27 mouse cellular contexts compared by ENCODE assay signal in genomic region chr8:80749091-80749490, GRCm38 (mm10). TPM values are rescaled to one million over a fixed set of nuclear protein-coding genes. Genes with fewer than 3 reads are reported as not detected.
A peak's percentile ranks its signal among the peaks of the same experiment; 100 is the strongest.
DNase-seq lines count a peak whose midpoint lies in the region; ATAC-seq and TF ChIP-seq lines count a peak whose summit lies in the region.
"Had no signal": no experiment of that assay in that cellular context is flagged by ENCODE, and none has a peak within 500 bp of the region (broad histone marks: within the 10 kb centered on the region; RNA-seq: fewer than 3 reads in every experiment).

No protein-coding gene starts in this region.

- no peaks in the 10 kb centered on the region for H3K79me2 ChIP-seq in MEL (ENCODE audit: control insufficient read depth, insufficient read depth, low read length, poor library complexity)

- no peak for TF ChIP-seq CTCF in MEL (IDR thresholded peaks at IDR 0.05 in 2 of 3, conservative IDR thresholded peaks at IDR 0.05 in 1 of 3; ENCODE audit: control insufficient read depth in 1 of 3, insufficient read depth in 1 of 3, low read depth in 2 of 3, low read length in 3 of 3, poor library complexity in 1 of 3, severe bottlenecking in 1 of 3)

- TF ChIP-seq EP300 in MEL (IDR thresholded peaks at IDR 0.05; ENCODE audit: low read depth in 1 of 2, low read length in 2 of 2), result no peak

- no peak for TF ChIP-seq POLR2A in MEL (IDR thresholded peaks at IDR 0.05; ENCODE audit: control insufficient read depth in 1 of 2, insufficient read depth in 1 of 2, low read depth in 1 of 2, low read length in 2 of 2, poor library complexity in 1 of 2)

- 76% methylated on average over 4 of the region's 4 CpGs for WGBS in liver, embryonic 11.5 days

- no peaks in the 10 kb centered on the region for H3K9me3 ChIP-seq in liver, embryonic 11.5 days (ENCODE audit: control insufficient read depth, low read length)
- no peaks in the 10 kb centered on the region for H3K9me3 ChIP-seq in MEL (replicated peaks; ENCODE audit: insufficient read depth, low read length)
- H3K9me3 ChIP-seq: embryonic facial prominence, embryonic 10.5 days; embryonic facial prominence, embryonic 13.5 days; forebrain, embryonic 12.5 days; forebrain, embryonic 15.5 days; hindbrain, embryonic 12.5 days; hindbrain, embryonic 15.5 days had no signal

- no peak overlapping the region for H3K9ac ChIP-seq in liver, embryonic 11.5 days (ENCODE audit: low read depth, low read length)
- H3K9ac ChIP-seq in MEL (ENCODE audit: control insufficient read depth, low read depth, low read length, poor library complexity, severe bottlenecking), result no peak overlapping the region
- H3K9ac ChIP-seq: embryonic facial prominence, embryonic 13.5 days; forebrain, embryonic 12.5 days; forebrain, embryonic 15.5 days; hindbrain, embryonic 12.5 days; hindbrain, embryonic 15.5 days had no signal

- no peaks in the 10 kb centered on the region for H3K27me3 ChIP-seq in liver, embryonic 11.5 days (replicated peaks; ENCODE audit: control insufficient read depth, insufficient read depth, low read length)
- H3K27me3 ChIP-seq in MEL (ENCODE audit: control insufficient read depth in 1 of 2, insufficient read depth in 2 of 2, low read length in 2 of 2), result no peaks in the 10 kb centered on the region
- H3K27me3 ChIP-seq: embryonic facial prominence, embryonic 13.5 days; forebrain, embryonic 12.5 days; forebrain, embryonic 15.5 days; hindbrain, embryonic 12.5 days; hindbrain, embryonic 15.5 days; Patski had no signal

- no peak for TF ChIP-seq RAD21 in MEL (IDR thresholded peaks at IDR 0.05; ENCODE audit: low read depth, low read length)

- ATAC-seq in liver, embryonic 11.5 days (replicated peaks; ENCODE audit: low FRiP score), result 0 out of 2 replicates have a peak, but pooled peaks have one; percentile 39
- 0 out of 2 replicates have a peak, but pooled peaks have one; percentile 36 for ATAC-seq in megakaryocyte, adult 5-6 weeks (ENCODE audit: poor library complexity, severe bottlenecking)
- ATAC-seq: activated CD4-positive, CD25-positive, alpha-beta regulatory T cell, adult 4 months; CD4-positive, CD25-positive, alpha-beta regulatory T cell, adult 4 months; forebrain, embryonic 15.5 days; Patski had no signal

- H3K4me3 ChIP-seq in liver, embryonic 11.5 days (ENCODE audit: low read depth, low read length), result no peak overlapping the region
- no peak overlapping the region for H3K4me3 ChIP-seq in MEL (ENCODE audit: control insufficient read depth in 1 of 2, insufficient read depth in 1 of 2, low read depth in 2 of 2, low read length in 2 of 2)
- H3K4me3 ChIP-seq: embryonic facial prominence, embryonic 10.5 days; embryonic facial prominence, embryonic 13.5 days; erythroblast, embryonic 14.5 days; forebrain, embryonic 12.5 days; forebrain, embryonic 15.5 days; hindbrain, embryonic 12.5 days; hindbrain, embryonic 15.5 days had no signal

- DNase-seq in liver, embryonic 11.5 days (ENCODE audit: low spot score), result no peak
- no peak for DNase-seq in liver
- DNase-seq in 416B (ENCODE audit: low read depth), result peak; percentile 29
- peak; percentile 44 for DNase-seq in MEL (ENCODE audit: low read depth, low spot score)
- DNase-seq in spleen, adult 12 weeks (ENCODE audit: low spot score), result no peak
- DNase-seq in left cerebral cortex, adult 8-10 months (ENCODE audit: low spot score in 2 of 2), result no peak
- DNase-seq: adrenal gland, adult 8-10 months; adrenal gland, postnatal 25 days; cerebellum, adult 18-20 months; cerebellum, adult 9-10 months; cerebellum, postnatal 14 days; embryo, embryonic 11 days; gastrocnemius, postnatal 10 days; gastrocnemius, postnatal 36 days; heart, adult 11 months had no signal

- H3K4me2 ChIP-seq in liver, embryonic 11.5 days, result no peak overlapping the region
- H3K4me2 ChIP-seq: embryonic facial prominence, embryonic 13.5 days; forebrain, embryonic 12.5 days; forebrain, embryonic 15.5 days; heart, embryonic 11.5 days; hindbrain, embryonic 12.5 days; hindbrain, embryonic 15.5 days had no signal

- H3K27ac ChIP-seq in liver, embryonic 11.5 days (ENCODE audit: low read depth, low read length), result no peak overlapping the region
- no peak overlapping the region for H3K27ac ChIP-seq in MEL (ENCODE audit: control insufficient read depth, low read depth, low read length)
- H3K27ac ChIP-seq: embryonic facial prominence, embryonic 10.5 days; embryonic facial prominence, embryonic 13.5 days; forebrain, embryonic 12.5 days; forebrain, embryonic 15.5 days; hindbrain, embryonic 12.5 days; hindbrain, embryonic 15.5 days had no signal

- H3K4me1 ChIP-seq in liver, embryonic 11.5 days (replicated peaks; ENCODE audit: control insufficient read depth, insufficient read depth, low read length), result no peaks in the 10 kb centered on the region
- no peaks in the 10 kb centered on the region for H3K4me1 ChIP-seq in MEL (ENCODE audit: control insufficient read depth in 1 of 2, insufficient read depth in 2 of 2, low read length in 2 of 2)
- H3K4me1 ChIP-seq: embryonic facial prominence, embryonic 10.5 days; embryonic facial prominence, embryonic 13.5 days; forebrain, embryonic 12.5 days; forebrain, embryonic 15.5 days; hindbrain, embryonic 12.5 days; hindbrain, embryonic 15.5 days had no signal

- H3K36me3 ChIP-seq in liver, embryonic 11.5 days (ENCODE audit: control insufficient read depth, insufficient read depth, low read length), result no peaks in the 10 kb centered on the region
- H3K36me3 ChIP-seq in MEL (ENCODE audit: control insufficient read depth in 1 of 2, insufficient read depth in 2 of 2, low read length in 2 of 2), result no peaks in the 10 kb centered on the region
- H3K36me3 ChIP-seq: embryonic facial prominence, embryonic 10.5 days; embryonic facial prominence, embryonic 13.5 days; forebrain, embryonic 12.5 days; forebrain, embryonic 15.5 days; hindbrain, embryonic 12.5 days; hindbrain, embryonic 15.5 days had no signal

TF ChIP-seq in MEL, 35 proteins besides CTCF, POLR2A, EP300 and RAD21:
- TF ChIP-seq ELF1 (IDR thresholded peaks at IDR 0.05; ENCODE audit: low read depth, low read length), result no peak
- TF ChIP-seq HCFC1 (IDR thresholded peaks at IDR 0.05; ENCODE audit: low read depth, low read length), result no peak
- TF ChIP-seq SIN3A (IDR thresholded peaks at IDR 0.05; ENCODE audit: low read length), result no peak
- no peak for TF ChIP-seq ETS1 (IDR thresholded peaks at IDR 0.05; ENCODE audit: low read depth, low read length)
- TF ChIP-seq USF2 (IDR thresholded peaks at IDR 0.05; ENCODE audit: borderline replicate concordance in 1 of 2, insufficient read depth in 1 of 2, low read depth in 1 of 2, low read length in 2 of 2), result no peak

RNA-seq across cellular contexts. Expression of gene Smarca5, which starts 9.8 kb away (rescaled TPM):
- 92.7 and 108 TPM in 2 replicates for polyA plus RNA-seq in liver, embryonic 11.5 days (2014; fragmentation: Nextera tagmentation; extraction: Ambion mirVana)
- total RNA-seq in MEL (2012; rRNA removed), result 89.1 and 99.2 TPM in 2 replicates
- 100 to 1,000 TPM in 1 of 2 experiments, 10 to 100 TPM in 1; 59.0 to 140 TPM for polyA plus RNA-seq in MEL (2012; ENCODE audit: insufficient read depth in 1 of 2, insufficient read length in 2 of 2, low read depth in 1 of 2, low replicate concordance in 2 of 2, missing spikeins in 1 of 2)
- total RNA-seq in megakaryocyte, adult 5-6 weeks (2015), result 69.7 and 76.6 TPM in 2 replicates
- total RNA-seq in megakaryocyte, adult 5-6 weeks (2017), result 122 and 140 TPM in 2 replicates
- total RNA-seq in left cerebral cortex, adult 8-10 months (2022), result 10 to 100 TPM; 53.8 to 56.9 (median 55.4) TPM

Comparison
In these comparisons a context has a peak if more than half of its experiments do, and no peak if none do; other contexts are left out.
1. DNase-seq: peak in 416B (single experiment) and MEL (single experiment); none in liver, embryonic 11.5 days (single experiment), liver (single experiment), spleen, adult 12 weeks (single experiment) and left cerebral cortex, adult 8-10 months (0 of 2).